In genomic region chr5:115476107-115476727, GRCm38 (mm10) we compare ENCODE assay signal across 9 mouse cellular contexts. TPM values are rescaled to one million over a fixed set of nuclear protein-coding genes. Genes with fewer than 3 reads are reported as not detected.
DNase-seq lines count a peak whose midpoint lies in the region; ATAC-seq and TF ChIP-seq lines count a peak whose summit lies in the region.
"Had no signal": no experiment of that assay in that cellular context is flagged by ENCODE, and none has a peak within 500 bp of the region (broad histone marks: within the 10 kb centered on the region; RNA-seq: fewer than 3 reads in every experiment).

No protein-coding gene starts in this region.

- H3K36me3 ChIP-seq in testis, adult 2 months (ENCODE audit: control insufficient read depth, insufficient read depth, low read length), result no peaks in the 10 kb centered on the region
- H3K36me3 ChIP-seq in liver, embryonic 11.5 days (ENCODE audit: control insufficient read depth, insufficient read depth, low read length), result no peaks in the 10 kb centered on the region
- no peaks in the 10 kb centered on the region for H3K36me3 ChIP-seq in stomach, postnatal 0 days (ENCODE audit: control insufficient read depth, insufficient read depth, low read length)

- no peaks in the 10 kb centered on the region; the same call in 1 of the 2 replicates for H3K27me3 ChIP-seq in testis, adult 2 months (ENCODE audit: control insufficient read depth, insufficient read depth, low read length)
- H3K27me3 ChIP-seq in liver, embryonic 11.5 days (replicated peaks; ENCODE audit: control insufficient read depth, insufficient read depth, low read length), result peaks cover 7% of the 10 kb centered on the region; the same call in 1 of the 2 replicates
- no peaks in the 10 kb centered on the region for H3K27me3 ChIP-seq in stomach, postnatal 0 days (ENCODE audit: control insufficient read depth, insufficient read depth, low read length)

- TF ChIP-seq EP300 in stomach, postnatal 0 days (optimal IDR thresholded peaks at IDR 0.05), result no peak

- H3K9me3 ChIP-seq in liver, embryonic 11.5 days (ENCODE audit: control insufficient read depth, low read length), result no peaks in the 10 kb centered on the region
- no peaks in the 10 kb centered on the region for H3K9me3 ChIP-seq in stomach, postnatal 0 days (ENCODE audit: control insufficient read depth, low read length)

- intact Hi-C loops in gastrocnemius, adult 2 months (cut with DNase I), result no loop called here
- intact Hi-C loops in gastrocnemius, postnatal 14 days (cut with DNase I; ENCODE audit: low total_unique reads), result no loop called here

- H3K4me2 ChIP-seq in liver, embryonic 11.5 days, result peak overlapping the region; percentile 59
- H3K4me2 ChIP-seq in stomach, postnatal 0 days (replicated peaks; ENCODE audit: low read depth), result peak overlapping the region; percentile 47

- TF ChIP-seq POLR2A in testis, adult 2 months (IDR thresholded peaks at IDR 0.05; ENCODE audit: control insufficient read depth, low read depth, low read length), result no peak

- 36% methylated on average over 12 of the region's 12 CpGs for WGBS in liver, embryonic 11.5 days
- 40% methylated on average over 12 of the region's 12 CpGs for WGBS in stomach, postnatal 0 days

- peak overlapping the region; percentile 67 for H3K4me3 ChIP-seq in gastrocnemius, adult 2 months
- peak overlapping the region; percentile 74 for H3K4me3 ChIP-seq in testis, adult 2 months (ENCODE audit: control insufficient read depth, low read depth, low read length)
- H3K4me3 ChIP-seq in liver, embryonic 11.5 days (ENCODE audit: low read depth, low read length), result peak overlapping the region; percentile 35
- H3K4me3 ChIP-seq in stomach, postnatal 0 days (ENCODE audit: low read depth, low read length), result peak overlapping the region; percentile 31

- H3K27ac ChIP-seq in gastrocnemius, adult 2 months, result peak overlapping the region; percentile 85
- no peak overlapping the region for H3K27ac ChIP-seq in testis, adult 2 months (ENCODE audit: control insufficient read depth, insufficient read depth, low read depth, low read length)
- no peak overlapping the region for H3K27ac ChIP-seq in liver, embryonic 11.5 days (ENCODE audit: low read depth, low read length)
- no peak overlapping the region for H3K27ac ChIP-seq in stomach, postnatal 0 days (replicated peaks)

- no peak for TF ChIP-seq CTCF in gastrocnemius, adult 2 months (IDR thresholded peaks at IDR 0.05)
- TF ChIP-seq CTCF in testis, adult 2 months (IDR thresholded peaks at IDR 0.05; ENCODE audit: control insufficient read depth, insufficient read depth, insufficient replicate concordance, low read depth, low read length), result no peak
- TF ChIP-seq CTCF in stomach, postnatal 0 days (IDR thresholded peaks at IDR 0.05; ENCODE audit: low read depth), result no peak; the same call in 1 of the 2 replicates

- H3K9ac ChIP-seq in liver, embryonic 11.5 days (ENCODE audit: low read depth, low read length), result no peak overlapping the region
- 0 out of 2 replicates have a peak overlapping the region, but pooled peaks have one; percentile 27 for H3K9ac ChIP-seq in stomach, postnatal 0 days (ENCODE audit: low read length)

- peak; percentile 14; the same call in 1 of the 2 replicates for ATAC-seq in liver, embryonic 11.5 days (replicated peaks; ENCODE audit: low FRiP score)
- peak; percentile 26; the same call in 1 of the 2 replicates for ATAC-seq in stomach, postnatal 0 days (ENCODE audit: low FRiP score, low TSS enrichment)

- no peak for DNase-seq in gastrocnemius, adult 2 months
- DNase-seq in gastrocnemius, postnatal 14 days, result no peak
- DNase-seq in testis, postnatal 14 days (ENCODE audit: low spot score), result no peak
- no peak for DNase-seq in liver, embryonic 11.5 days (ENCODE audit: low spot score)
- no peak for DNase-seq in stomach, postnatal 0 days (ENCODE audit: low spot score)
- DNase-seq in ovary, postnatal 14 days (ENCODE audit: low spot score), result no peak
- DNase-seq in adrenal gland, adult 18-20 months (ENCODE audit: low spot score in 2 of 2), result no peak

- H3K4me1 ChIP-seq in testis, adult 2 months (ENCODE audit: control insufficient read depth, insufficient read depth, low read length), result peaks cover 32% of the 10 kb centered on the region
- peaks cover 8% of the 10 kb centered on the region for H3K4me1 ChIP-seq in liver, embryonic 11.5 days (replicated peaks; ENCODE audit: control insufficient read depth, insufficient read depth, low read length)
- 0 out of 2 replicates have a peak, but pooled peaks cover 2% of the 10 kb centered on the region for H3K4me1 ChIP-seq in stomach, postnatal 0 days (replicated peaks; ENCODE audit: control insufficient read depth, insufficient read depth)

RNA-seq across cellular contexts. Expression of gene Sirt4, which starts 8.3 kb away (rescaled TPM):
- total RNA-seq in gastrocnemius, adult 2 months (2021), result 10 to 100 TPM; 10.9 to 17.3 TPM
- total RNA-seq in gastrocnemius, postnatal 14 days (2021), result 10 to 100 TPM; 10.3 to 16.6 TPM
- polyA plus RNA-seq in testis, adult 2 months (2012; rRNA removed), result 34.6 and 38.4 TPM in 2 replicates
- polyA plus RNA-seq in liver, embryonic 11.5 days (2014; fragmentation: Nextera tagmentation; extraction: Ambion mirVana), result 14.8 and 15.2 TPM in 2 replicates
- polyA plus RNA-seq in stomach, postnatal 0 days (2015; fragmentation: Nextera tagmentation; extraction: Ambion mirVana), result 10.1 and 11.5 TPM in 2 replicates
- total RNA-seq in adrenal gland, adult 18-20 months (2021), result 10 to 100 TPM; 18.1 to 21.2 TPM

RNA-seq across cellular contexts. Expression of gene Pla2g1b, which starts 10.2 kb away (rescaled TPM):
- not detected for total RNA-seq in gastrocnemius, adult 2 months (2021)
- not detected for total RNA-seq in gastrocnemius, postnatal 14 days (2021)
- 0.64 and 0.87 TPM in 2 replicates for polyA plus RNA-seq in testis, adult 2 months (2012; rRNA removed)
- polyA plus RNA-seq in liver, embryonic 11.5 days (2014; fragmentation: Nextera tagmentation; extraction: Ambion mirVana), result 0.89 and 1.2 TPM in 2 replicates
- 464 and 489 TPM in 2 replicates for polyA plus RNA-seq in stomach, postnatal 0 days (2015; fragmentation: Nextera tagmentation; extraction: Ambion mirVana)
- not detected for total RNA-seq in adrenal gland, adult 18-20 months (2021)
- total RNA-seq: left cerebral cortex, adult 18-20 months had no signal

RNA-seq across cellular contexts. Expression of gene Pxn, which starts 30.3 kb away (rescaled TPM):
- 10 to 100 TPM; 79.2 to 95.2 TPM for total RNA-seq in gastrocnemius, adult 2 months (2021)
- 10 to 100 TPM; 80.6 to 83.4 TPM for total RNA-seq in gastrocnemius, postnatal 14 days (2021)
- polyA plus RNA-seq in testis, adult 2 months (2012; rRNA removed), result 81.6 and 82.6 TPM in 2 replicates
- 12.4 and 14.0 TPM in 2 replicates for polyA plus RNA-seq in liver, embryonic 11.5 days (2014; fragmentation: Nextera tagmentation; extraction: Ambion mirVana)
- polyA plus RNA-seq in stomach, postnatal 0 days (2015; fragmentation: Nextera tagmentation; extraction: Ambion mirVana), result 21.1 and 25.8 TPM in 2 replicates
- 10 to 100 TPM; 34.1 to 42.2 TPM for total RNA-seq in adrenal gland, adult 18-20 months (2021)

RNA-seq across cellular contexts. Expression of gene Msi1, which starts 46.8 kb away (rescaled TPM):
- total RNA-seq in gastrocnemius, adult 2 months (2021), result under 1 TPM in 1 of 2 experiments, not detected in 1; 0.61 TPM
- total RNA-seq in gastrocnemius, postnatal 14 days (2021), result 1 to 10 TPM; 1.0 to 1.9 TPM
- polyA plus RNA-seq in testis, adult 2 months (2012; rRNA removed), result 61.9 and 63.9 TPM in 2 replicates
- 7.5 and 9.7 TPM in 2 replicates for polyA plus RNA-seq in liver, embryonic 11.5 days (2014; fragmentation: Nextera tagmentation; extraction: Ambion mirVana)
- polyA plus RNA-seq in stomach, postnatal 0 days (2015; fragmentation: Nextera tagmentation; extraction: Ambion mirVana), result 3.2 and 3.6 TPM in 2 replicates
- 10 to 100 TPM; 12.4 to 20.8 TPM for total RNA-seq in adrenal gland, adult 18-20 months (2021)
